Mouse (Mus musculus) G1E (cell line): ENCODE results near the gene Numa1.

ENCODE experiments used
- CTCF ChIP-seq: IDR thresholded peaks from 2 replicates; pipeline ENCODE4 v1.5.1; 2012; ENCODE audit warnings: low read depth, low read length, inconsistent platforms, mixed read lengths
- GATA2 ChIP-seq: IDR thresholded peaks from 2 replicates; pipeline ENCODE4 v1.6.1; 2012; ENCODE audit warnings: low read depth, low read length, inconsistent platforms, borderline replicate concordance

GRCm38 (mm10) chr7:101895695-101896094, 38.2 kb upstream of the Numa1 start:
- no peak for TF ChIP-seq CTCF
- no peak for TF ChIP-seq GATA2
